Mouse (Mus musculus) brain, adult 2 months (tissue): ENCODE measurements at regions not wholly inside any gene's neighbourhood (a gene's known extent, or its start where the extent isn't known, plus 50 kb on each side); places are given as distances from the start of the nearest gene placed in this dataset.

Source experiments
- DNase-seq: peaks from one replicate; pipeline ENCODE4 v3.0.0; 2011; ENCODE audit warnings: low read depth, low spot score

DNA sequence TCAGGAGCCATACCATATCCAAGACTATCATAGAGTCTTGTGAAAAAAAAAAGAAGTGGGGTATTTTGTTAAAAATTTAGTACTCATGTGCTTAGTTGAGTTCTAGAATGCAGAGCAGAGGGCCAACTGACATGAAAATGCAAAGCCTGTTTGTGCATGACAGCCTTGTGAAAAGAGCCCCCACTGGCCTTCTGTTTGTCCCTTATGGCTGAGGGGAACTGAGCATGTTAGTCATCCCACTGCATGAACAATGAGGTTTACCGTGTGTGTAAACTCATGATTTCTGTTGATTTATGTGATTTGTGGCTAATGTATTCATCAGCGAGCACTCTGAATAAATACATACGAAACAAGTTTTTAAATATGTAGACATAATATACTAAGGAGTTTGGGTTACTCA is 266.1 kb upstream of the Nox3 start:
- no peak for DNase-seq

DNA sequence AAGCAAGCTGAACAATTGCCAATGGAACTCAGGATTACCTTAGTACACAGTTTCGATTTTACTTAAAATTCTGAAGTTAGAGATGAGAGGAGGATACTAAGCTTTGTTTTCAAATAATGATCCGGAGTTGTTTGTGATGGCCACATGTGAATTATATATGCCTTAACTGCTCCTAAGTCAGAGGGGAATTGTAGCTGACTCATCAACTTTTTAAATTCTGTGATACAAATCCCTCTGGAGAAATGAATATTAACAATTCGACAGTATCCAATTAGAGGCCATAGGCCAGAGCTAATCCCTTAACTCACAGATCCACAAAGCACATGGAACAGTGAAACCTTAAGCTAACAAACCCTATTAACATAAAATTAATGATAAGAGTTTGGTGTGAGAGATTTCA is 250.5 kb upstream of the Nox3 start:
- no peak for DNase-seq

GRCm38 (mm10) chr17:3936361-3936760 is 240.3 kb upstream of the Nox3 start:
- peak; percentile 39 for DNase-seq

DNA sequence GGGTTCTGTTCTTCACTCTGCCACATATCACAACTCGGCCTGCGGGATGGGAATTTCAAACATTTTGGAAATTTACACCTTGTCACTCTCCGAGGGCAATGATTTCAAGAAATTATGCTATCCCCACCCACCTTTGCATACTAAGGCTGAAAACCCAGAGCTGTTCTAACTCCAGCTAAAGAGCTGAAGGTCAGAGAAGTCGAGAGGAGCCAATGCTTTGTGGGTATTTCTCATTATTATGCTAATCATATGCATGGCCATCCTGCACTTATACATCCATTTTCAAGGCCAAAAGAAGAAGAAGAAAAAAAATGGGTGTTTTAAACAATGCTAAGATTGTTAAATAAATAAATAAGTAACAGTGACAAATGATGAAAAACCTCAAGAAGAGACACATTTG is 237.1 kb upstream of the Nox3 start:
- no peak for DNase-seq

- peak; percentile 12 for DNase-seq
These were observed 236.0 kb upstream of the Nox3 start for GRCm38 (mm10) chr17:3932071-3932470.

DNA sequence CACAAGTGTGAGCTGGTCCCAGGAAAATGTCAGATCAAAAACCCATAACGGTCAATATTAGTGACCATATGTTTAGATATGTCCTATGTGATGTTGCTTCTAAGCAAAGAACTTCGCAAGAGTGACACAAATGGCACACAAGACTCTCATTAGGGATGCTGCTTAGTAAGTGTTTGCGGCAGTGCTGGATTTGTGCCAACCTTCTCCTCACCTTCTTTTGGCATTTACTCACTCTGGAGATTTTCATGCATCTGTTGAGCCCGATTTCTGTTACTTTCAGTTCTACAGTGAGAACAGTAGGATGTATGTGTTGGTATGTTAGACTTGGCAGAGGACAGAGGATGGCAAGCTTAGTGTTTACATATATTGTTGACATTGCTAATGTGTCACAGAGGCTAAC is 231.0 kb upstream of the Nox3 start:
- peak; percentile 43 for DNase-seq

DNA sequence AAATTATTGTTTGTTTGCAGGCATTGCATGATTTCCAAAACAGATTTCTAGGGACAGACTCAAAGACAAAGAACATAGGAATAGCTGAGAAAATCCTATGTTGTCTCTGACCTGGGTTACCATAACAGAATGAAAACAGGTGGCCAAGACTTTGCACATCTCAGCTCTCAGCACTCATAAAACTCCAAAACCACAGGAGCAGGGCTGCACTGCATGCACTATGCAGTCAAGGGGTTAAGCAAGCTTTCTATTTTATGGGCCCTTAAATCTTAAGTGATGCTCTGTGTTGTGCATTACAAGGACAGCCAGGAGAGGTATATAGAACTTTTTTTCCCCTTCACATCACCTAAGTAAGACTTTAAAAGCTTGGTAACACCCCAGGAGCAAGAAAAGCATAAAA is 224.2 kb upstream of the Nox3 start:
- no peak for DNase-seq

- DNase-seq = peak; percentile 44
These were observed 196.8 kb upstream of the Nox3 start for GRCm38 (mm10) chr17:3892826-3893225.

GRCm38 (mm10) chr17:3883146-3883545 is 187.1 kb upstream of the Nox3 start:
- no peak for DNase-seq

DNA sequence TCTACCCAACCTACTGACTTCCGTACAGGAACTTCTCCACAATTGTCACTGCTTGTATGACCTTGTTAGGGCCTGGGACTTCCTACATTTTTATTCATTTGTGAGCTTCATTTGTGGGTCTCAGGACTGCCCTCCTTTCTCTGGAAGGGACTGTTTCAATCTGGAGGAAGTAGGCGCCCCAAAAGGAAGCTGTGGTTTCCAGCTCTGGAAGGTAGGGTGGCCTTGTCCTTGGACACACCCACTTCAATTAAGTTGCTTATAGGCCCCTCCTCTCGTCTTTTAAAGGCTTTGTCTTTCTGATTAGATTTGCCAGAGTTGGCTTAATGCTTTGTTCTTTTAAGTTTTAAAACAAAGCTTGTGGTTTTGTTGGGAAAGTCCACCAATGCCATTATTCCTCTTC is 183.0 kb upstream of the Nox3 start:
- DNase-seq = no peak

GRCm38 (mm10) chr17:3869459-3870194 is 173.6 kb upstream of the Nox3 start:
- DNase-seq = peak; percentile 20

- no peak for DNase-seq
These were observed 166.3 kb upstream of the Nox3 start for GRCm38 (mm10) chr17:3862384-3862783.

GRCm38 (mm10) chr17:3836386-3836785 is 140.3 kb upstream of the Nox3 start:
- no peak for DNase-seq

- no peak for DNase-seq
These were observed 115.1 kb upstream of the Nox3 start for GRCm38 (mm10) chr17:3811187-3811586.

DNA sequence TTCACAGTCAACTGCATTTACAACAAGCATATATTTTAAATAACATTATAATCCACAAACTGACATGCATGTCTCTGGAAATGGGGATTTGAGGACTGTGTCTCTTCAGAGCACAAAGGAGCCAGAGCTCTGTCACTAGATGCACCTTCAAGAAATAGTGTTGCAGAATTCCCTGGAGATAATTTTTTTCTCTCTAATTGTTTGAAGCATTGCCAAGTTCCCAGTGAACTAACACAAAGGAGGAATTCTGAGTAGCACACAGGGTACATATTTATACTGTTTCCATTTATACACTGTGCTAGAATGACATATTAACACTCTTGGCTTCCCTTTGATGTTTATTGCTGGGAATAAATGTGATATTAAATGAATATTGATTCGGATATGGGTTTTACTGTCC is 107.4 kb upstream of the Nox3 start:
- DNase-seq = peak; percentile 13

DNA sequence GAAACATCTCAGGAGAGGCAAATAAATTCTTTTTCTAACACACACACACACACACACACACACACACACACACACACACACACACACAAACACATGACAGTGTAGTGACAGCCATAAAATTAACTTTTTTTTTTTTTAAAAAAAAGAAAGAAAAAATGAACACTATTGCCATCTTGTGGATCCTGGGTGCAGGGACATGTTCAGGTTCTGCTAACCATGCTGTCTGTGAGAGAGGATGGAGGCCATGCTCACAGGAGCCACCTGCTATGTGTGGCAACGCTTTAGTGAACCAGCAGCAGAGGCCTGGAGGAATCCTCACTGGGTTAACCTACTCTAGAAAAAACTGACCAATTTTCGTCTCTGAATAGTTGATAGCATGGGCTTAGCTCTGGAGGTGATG is 96.5 kb upstream of the Nox3 start:
- DNase-seq = peak; percentile 68

- no peak for DNase-seq
These were observed 86.1 kb upstream of the Nox3 start for GRCm38 (mm10) chr17:3782156-3782555.

DNA sequence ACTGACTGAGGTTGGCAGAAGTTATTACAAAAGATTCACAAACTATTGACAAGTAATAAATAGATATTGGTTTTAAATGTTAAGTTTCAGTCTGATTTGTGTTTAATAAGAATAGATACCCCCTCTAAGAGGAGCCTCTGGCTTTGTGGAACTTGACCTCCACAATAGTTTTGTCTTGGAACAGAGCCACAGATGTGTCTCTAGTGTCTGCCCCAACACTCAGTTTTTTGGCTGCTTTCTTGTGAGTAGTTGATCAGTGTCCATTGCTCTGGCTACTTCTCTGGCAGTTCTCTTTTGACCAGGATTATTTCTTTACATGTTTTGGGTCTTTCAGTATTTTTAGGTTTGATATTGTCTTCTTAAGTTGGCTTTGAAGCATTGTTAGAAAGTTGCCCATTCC is 81.6 kb upstream of the Nox3 start:
- no peak for DNase-seq

DNA sequence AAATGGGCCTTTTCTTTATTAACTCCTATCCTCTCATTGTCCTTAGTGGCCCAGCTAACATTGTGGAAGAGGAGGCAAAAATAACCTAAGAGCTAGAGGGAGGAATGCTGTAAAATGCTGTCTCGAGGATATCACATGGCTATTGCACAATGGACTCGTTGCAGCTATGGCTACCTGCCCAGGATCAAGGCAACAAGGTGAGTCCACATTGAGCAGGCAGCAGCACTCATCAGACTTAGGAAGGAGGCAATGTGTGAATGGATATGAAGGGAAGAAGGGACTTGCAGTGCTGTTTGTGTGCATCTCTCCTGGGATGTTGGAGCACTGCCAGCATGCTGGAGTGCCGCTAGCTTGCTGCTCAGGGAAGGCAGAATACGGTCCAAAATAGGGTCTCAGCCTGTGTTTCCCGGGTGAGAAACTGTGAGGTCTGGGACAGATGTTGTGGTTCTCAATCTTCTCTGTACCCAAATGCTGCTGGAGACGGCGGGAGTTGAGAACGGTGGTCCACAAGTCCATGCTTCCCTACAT is 51.8 kb upstream of the Nox3 start:
- DNase-seq = peak; percentile 9
